Mouse (Mus musculus) embryonic facial prominence, embryonic 15.5 days (tissue): Measurements from ENCODE around the gene Ceacam9. TPM values are rescaled to one million over a fixed set of nuclear protein-coding genes. Genes with fewer than 3 reads are reported as not detected.
A peak's percentile ranks its signal among the peaks of the same experiment; 100 is the strongest.
"Not testable (repeated sequence)": the region's sequence is repeated elsewhere in the genome, so short reads cannot be mapped to it uniquely, and the experiment has no call there.

Source experiments
- ATAC-seq: fragments of 200-750 bp; cut with Nextera tagmentation; 2 replicates; pipeline ENCODE4 v1.8.0; 2017; ENCODE audit warnings: low read depth, moderate TSS enrichment; ENCODE audit not compliant: insufficient number of reproducible peaks, low FRiP score, low TSS enrichment
- H3K27ac ChIP-seq: fragments of 300-500 bp; sonication (generic); replicated peaks from 2 replicates; pipeline ENCODE4 v1.5.1; 2015; ENCODE audit warnings: mild to moderate bottlenecking, inconsistent platforms
- H3K27me3 ChIP-seq: fragments of 300-500 bp; sonication (generic); 2 replicates; pipeline ENCODE4 v1.6.1; 2015; ENCODE audit warnings: inconsistent platforms
- H3K36me3 ChIP-seq: fragments of 300-500 bp; sonication (generic); 2 replicates; pipeline ENCODE4 v1.6.1; 2015; ENCODE audit warnings: mild to moderate bottlenecking, inconsistent platforms
- H3K4me1 ChIP-seq: fragments of 300-500 bp; sonication (generic); 2 replicates; pipeline ENCODE4 v1.6.1; 2015; ENCODE audit warnings: inconsistent platforms
- H3K4me2 ChIP-seq: fragments of 300-500 bp; sonication (generic); replicated peaks from 2 replicates; pipeline ENCODE4 v1.6.1; 2015; ENCODE audit warnings: mild to moderate bottlenecking, inconsistent platforms
- H3K4me3 ChIP-seq: fragments of 300-500 bp; sonication (generic); replicated peaks from 2 replicates; pipeline ENCODE4 v1.5.1; 2015; ENCODE audit warnings: mild to moderate bottlenecking, inconsistent platforms
- H3K9ac ChIP-seq: fragments of 300-500 bp; sonication (generic); 2 replicates; pipeline ENCODE4 v1.6.1; 2015; ENCODE audit warnings: inconsistent platforms
- H3K9me3 ChIP-seq: fragments of 300-500 bp; sonication (generic); replicated peaks from 2 replicates; pipeline ENCODE4 v1.6.1; 2016; ENCODE audit warnings: inconsistent platforms
- WGBS: fragments of 180-500 bp; shearing (Covaris S2); methylation state at CpG from one replicate; pipeline ENCODE4 v1.1.7; 2015; 5-methylcytosine and 5-hydroxymethylcytosine counted together
- polyA plus RNA-seq: library from polyadenylated mRNA; unstranded; fragments of >200 nt; fragmentation: Nextera tagmentation; extraction: Ambion mirVana; gene quantifications from 2 replicates; pipeline ENCODE4 v1.2.1, GENCODE M21; 2015

Gene Ceacam9
- polyA plus RNA-seq, 1 experiment from 2014 or later: not detected

GRCm38 (mm10) chr7:16712633-16713415 is 8.9 kb upstream of the Ceacam9 start:
- no peaks in the 10 kb centered on the region for H3K36me3 ChIP-seq
- H3K27ac ChIP-seq: no peak overlapping the region
- no peak overlapping the region for H3K4me2 ChIP-seq
- no peak overlapping the region for H3K9ac ChIP-seq
- no peaks in the 10 kb centered on the region for H3K9me3 ChIP-seq
- 72% methylated on average over 13 of the region's 13 CpGs for WGBS
- no peak for ATAC-seq
- H3K27me3 ChIP-seq: no peaks in the 10 kb centered on the region
- H3K4me3 ChIP-seq: no peak overlapping the region
- no peaks in the 10 kb centered on the region for H3K4me1 ChIP-seq

- H3K4me3 ChIP-seq, H3K27ac ChIP-seq, H3K4me2 ChIP-seq, H3K4me1 ChIP-seq, H3K36me3 ChIP-seq, H3K27me3 ChIP-seq, H3K9ac ChIP-seq, ATAC-seq, H3K9me3 ChIP-seq: not testable (repeated sequence)
- 32% methylated on average over 8 of the region's 8 CpGs for WGBS
These were observed 5.1 kb upstream of the Ceacam9 start for GRCm38 (mm10) chr7:16716456-16717152.

- not testable (repeated sequence) for H3K4me2 ChIP-seq, ATAC-seq, H3K27me3 ChIP-seq, H3K4me3 ChIP-seq, H3K9me3 ChIP-seq, H3K27ac ChIP-seq, H3K9ac ChIP-seq, H3K36me3 ChIP-seq, H3K4me1 ChIP-seq
- WGBS: 66% methylated on average over 3 of the region's 3 CpGs
These were observed 761 bp downstream of the Ceacam9 start for GRCm38 (mm10) chr7:16722490-16722889.

GRCm38 (mm10) chr7:16728596-16729348 is 7.0 kb downstream of the Ceacam9 start:
- Histone ChIP-seq H3K4me2 (peak overlapping the region; percentile 36), H3K36me3 (no peaks in the 10 kb centered on the region), H3K9ac (no peak overlapping the region), H3K4me3 (no peak overlapping the region), H3K4me1 (peaks cover 11% of the 10 kb centered on the region), H3K9me3 (no peaks in the 10 kb centered on the region), H3K27ac (no peak overlapping the region), H3K27me3 (no peaks in the 10 kb centered on the region)
- WGBS: 26% methylated on average over 14 of the region's 14 CpGs
- ATAC-seq: no peak

- peak; percentile 15; the same call in 1 of the 2 replicates for ATAC-seq
These were observed 7.8 kb downstream of the Ceacam9 start for GRCm38 (mm10) chr7:16729563-16729962.

GRCm38 (mm10) chr7:16730791-16731190 is 9.1 kb downstream of the Ceacam9 start:
- Histone ChIP-seq H3K4me1 (peaks cover 11% of the 10 kb centered on the region), H3K27ac (no peak overlapping the region), H3K4me2 (no peak overlapping the region), H3K9me3 (no peaks in the 10 kb centered on the region), H3K9ac (no peak overlapping the region), H3K36me3 (no peaks in the 10 kb centered on the region), H3K4me3 (no peak overlapping the region), H3K27me3 (no peaks in the 10 kb centered on the region)
- 92% methylated on average over 6 of the region's 6 CpGs for WGBS
- no peak for ATAC-seq

More at GRCm38 (mm10) chr7:16729563-16729962, 7.8 kb downstream of the Ceacam9 start:
- not testable (repeated sequence) for H3K27ac ChIP-seq, H3K9me3 ChIP-seq, H3K9ac ChIP-seq, H3K36me3 ChIP-seq, H3K27me3 ChIP-seq
- Histone ChIP-seq H3K4me2 (peak overlapping the region; percentile 31; the same call in 1 of the 2 replicates), H3K4me1 (peaks cover 11% of the 10 kb centered on the region), H3K4me3 (0 out of 2 replicates have a peak overlapping the region, but pooled peaks have one; percentile 7)
- WGBS: 2% methylated on average over 7 of the region's 7 CpGs

- WGBS: 70% methylated on average over 7 of the region's 7 CpGs
- Histone ChIP-seq H3K27ac (no peak overlapping the region), H3K36me3 (no peaks in the 10 kb centered on the region), H3K4me2 (no peak overlapping the region), H3K4me1 (peaks cover 11% of the 10 kb centered on the region), H3K9ac (no peak overlapping the region), H3K9me3 (no peaks in the 10 kb centered on the region), H3K4me3 (no peak overlapping the region), H3K27me3 (no peaks in the 10 kb centered on the region)
- no peak for ATAC-seq
These were observed 10.2 kb downstream of the Ceacam9 start for GRCm38 (mm10) chr7:16731893-16732422.

GRCm38 (mm10) chr7:16737606-16738072 is 15.9 kb downstream of the Ceacam9 start:
- Histone ChIP-seq H3K36me3 (peaks cover 3% of the 10 kb centered on the region; the same call in 1 of the 2 replicates), H3K27ac (no peak overlapping the region), H3K4me3 (peak overlapping the region; percentile 94), H3K9ac (no peak overlapping the region), H3K27me3 (no peaks in the 10 kb centered on the region), H3K4me1 (peaks cover 14% of the 10 kb centered on the region), H3K4me2 (peak overlapping the region; percentile 87), H3K9me3 (no peaks in the 10 kb centered on the region)
- no peak for ATAC-seq
- 39% methylated on average over 10 of the region's 10 CpGs for WGBS

- H3K36me3 ChIP-seq: peaks cover 8% of the 10 kb centered on the region
- no peaks in the 10 kb centered on the region for H3K27me3 ChIP-seq
- H3K4me3 ChIP-seq: peak within 1 kb of the TSS; percentile 94
- H3K4me1 ChIP-seq: peaks cover 14% of the 10 kb centered on the region
- peak within 1 kb of the TSS; percentile 88 for H3K9ac ChIP-seq
- under 1% methylated on average over 34 of the region's 34 CpGs for WGBS
- H3K4me2 ChIP-seq: peak within 1 kb of the TSS; percentile 87
- no peaks in the 10 kb centered on the region for H3K9me3 ChIP-seq
- peak within 1 kb of the TSS; percentile 63 for H3K27ac ChIP-seq
- peak; percentile 95 for ATAC-seq
These were observed 16.5 kb downstream of the Ceacam9 start, which contains the start of gene Ap2s1 for GRCm38 (mm10) chr7:16738073-16738696. TSS of gene Ap2s1 (plus strand) at chr7:16738410.

- Histone ChIP-seq H3K36me3 (peaks cover 18% of the 10 kb centered on the region), H3K9me3 (no peaks in the 10 kb centered on the region), H3K4me1 (peaks cover 14% of the 10 kb centered on the region), H3K9ac (peak overlapping the region; percentile 88), H3K4me3 (peak overlapping the region; percentile 94), H3K4me2 (peak overlapping the region; percentile 87), H3K27me3 (no peaks in the 10 kb centered on the region), H3K27ac (peak overlapping the region; percentile 63; the same call in 1 of the 2 replicates)
- WGBS: 47% methylated on average over 10 of the region's 10 CpGs
- ATAC-seq: no peak
These were observed 17.4 kb downstream of the Ceacam9 start for GRCm38 (mm10) chr7:16739056-16739604.
